Mouse (Mus musculus): ENCODE measurements around the gene Pnkp. TPM values are rescaled to one million over a fixed set of nuclear protein-coding genes. Genes with fewer than 3 reads are reported as not detected.

Gene Pnkp
- total RNA-seq (2021), result 35.2 and 45.1 TPM in 2 replicates
- long read RNA-seq, experiment 1, transcript Pnkp-201 (16 exons, 2,184 nt), result major isoform, 58 of 96 reads
- long read RNA-seq, experiment 1, transcript Pnkp-202 (15 exons, 1,550 nt), result minor isoform, 6 of 96 reads
- long read RNA-seq, experiment 1, transcript Pnkp-203 (17 exons, 1,770 nt), result minor isoform, 11 of 96 reads
- long read RNA-seq, experiment 1, partial matches to known transcripts, result 6 of 96 reads
- long read RNA-seq, experiment 1, other reads (novel, unspliced or antisense), result 15 of 96 reads
- long read RNA-seq, experiment 2, transcript Pnkp-203 (17 exons, 1,770 nt), result minor isoform, 7 of 56 reads
- long read RNA-seq, experiment 2, transcript Pnkp-201 (16 exons, 2,184 nt), result major isoform, 33 of 56 reads
- long read RNA-seq, experiment 2, partial matches to known transcripts, result 6 of 56 reads
- long read RNA-seq, experiment 2, other reads (novel, unspliced or antisense), result 9 of 56 reads

DNA sequence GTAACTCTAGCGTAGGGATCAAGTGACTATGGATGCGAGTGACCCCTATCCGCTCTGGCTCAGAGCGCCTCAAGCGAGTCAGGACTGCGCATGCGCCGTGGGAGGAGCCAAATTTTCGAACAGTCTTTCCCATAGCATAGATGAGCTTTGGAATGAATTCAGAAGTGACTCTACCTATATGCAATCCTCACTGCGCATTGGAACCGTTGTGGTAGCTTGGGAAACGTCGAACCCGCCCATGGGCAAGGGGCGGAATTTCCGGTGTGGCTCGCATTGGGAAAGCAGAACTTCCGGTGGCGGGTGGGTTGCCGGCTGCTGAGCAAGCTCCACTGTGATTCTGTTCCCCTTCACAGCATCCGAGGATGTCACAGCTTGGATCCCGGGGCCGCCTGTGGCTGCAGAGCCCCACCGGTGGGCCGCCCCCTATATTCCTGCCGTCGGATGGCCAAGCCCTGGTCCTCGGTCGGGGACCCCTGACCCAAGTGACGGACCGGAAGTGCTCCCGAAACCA, at the start of gene Pnkp:
TSS of gene Pnkp (plus strand) at position 98 of the 511 bp plus-strand sequence.
- DNase-seq, result peak; percentile 91

DNA sequence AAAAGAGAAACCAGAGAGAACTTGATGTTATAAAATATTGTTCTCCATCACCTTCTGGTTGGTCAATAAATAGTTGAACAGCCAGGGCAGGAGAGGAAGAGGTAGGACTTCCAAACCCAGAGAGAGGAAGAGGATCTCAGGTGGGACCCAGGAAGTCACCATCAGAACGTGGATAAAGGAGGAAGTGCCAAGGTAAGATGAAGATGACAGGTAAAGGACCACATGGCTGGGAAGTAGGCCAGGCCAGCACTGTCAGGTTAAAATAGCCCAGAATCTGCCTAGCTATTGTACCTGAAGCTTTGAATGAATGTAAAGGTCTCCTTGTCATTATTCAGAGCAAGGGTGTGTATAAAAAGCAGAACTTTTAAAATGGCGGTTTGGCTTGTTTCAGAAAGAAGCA, 48.0 kb upstream of the Pnkp start:
- no peak for DNase-seq

DNA sequence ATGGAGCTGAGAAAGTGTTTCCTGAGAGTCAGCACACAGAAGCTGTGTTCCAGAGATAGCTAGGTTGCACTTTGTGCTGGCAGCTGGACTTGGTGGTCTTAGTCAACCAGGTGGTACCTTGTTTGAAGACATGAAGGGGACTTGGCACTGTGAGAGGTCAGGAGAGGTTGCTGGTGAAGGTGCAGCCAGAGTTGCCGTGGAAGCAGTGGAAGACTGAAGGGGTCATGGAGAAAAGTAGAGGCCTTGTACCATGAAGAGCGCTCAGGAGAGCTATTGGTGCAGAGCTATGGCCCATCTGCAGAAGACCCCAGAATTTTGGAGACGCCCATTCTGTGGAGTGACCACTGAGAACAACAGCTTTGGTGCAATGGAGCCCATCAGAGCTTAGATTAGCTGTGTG, 47.5 kb upstream of the Pnkp start:
- DNase-seq, result no peak

DNA sequence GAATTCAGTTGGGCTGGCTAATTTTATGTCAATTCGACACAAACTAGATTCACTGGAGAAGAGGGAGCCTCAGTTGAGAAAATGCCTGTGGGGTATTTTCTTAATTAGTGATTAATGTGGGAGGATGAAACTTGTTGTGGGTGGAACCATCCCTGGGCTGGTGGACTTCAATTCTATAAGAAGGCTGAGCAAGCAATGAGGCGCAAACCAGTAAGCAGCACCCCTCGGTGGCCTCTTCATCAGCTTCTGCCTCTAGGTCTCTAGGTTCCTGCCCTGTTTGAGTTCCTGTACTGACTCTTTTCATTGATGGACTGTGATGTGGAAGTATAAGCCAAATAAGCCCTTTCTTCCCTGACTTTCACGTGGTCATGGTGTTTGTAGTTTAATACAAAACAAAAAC, 46.6 kb upstream of the Pnkp start:
- no peak for DNase-seq

DNA sequence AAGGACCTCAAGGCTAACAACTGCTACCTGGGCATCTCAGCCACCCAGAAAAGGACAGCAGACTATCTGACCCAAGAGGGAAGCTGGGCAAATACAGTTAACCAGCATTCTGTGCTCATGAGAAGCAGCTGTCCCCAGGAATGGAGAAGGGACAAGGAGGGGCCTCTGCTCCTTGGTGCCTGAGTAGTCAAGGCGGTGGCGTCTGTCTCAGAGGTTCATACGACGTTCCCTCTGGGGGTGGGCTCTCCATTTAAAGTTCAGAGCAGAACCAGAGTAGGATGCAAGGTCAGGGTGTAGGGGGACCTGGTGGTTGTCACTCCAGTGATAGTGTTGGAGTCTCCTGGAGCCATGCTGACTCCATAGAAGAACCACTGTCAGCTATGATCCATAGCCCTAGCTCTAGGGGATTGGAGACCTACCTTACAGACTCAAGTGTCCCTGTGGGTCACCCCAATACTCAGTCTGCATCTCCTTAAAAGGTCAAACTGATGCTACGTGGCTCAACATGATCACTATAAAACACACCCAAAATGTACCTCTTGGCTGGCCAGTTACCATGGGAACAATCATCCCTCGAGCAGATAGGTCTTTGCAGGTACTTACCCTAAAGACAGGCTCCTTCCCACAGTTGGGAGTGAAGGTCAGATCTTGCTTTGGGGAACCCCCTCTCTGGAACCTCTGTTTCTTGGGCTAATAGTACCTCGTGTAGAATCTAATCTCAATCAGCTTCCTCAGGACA, 46.0 kb upstream of the Pnkp start:
- DNase-seq, result no peak

DNA sequence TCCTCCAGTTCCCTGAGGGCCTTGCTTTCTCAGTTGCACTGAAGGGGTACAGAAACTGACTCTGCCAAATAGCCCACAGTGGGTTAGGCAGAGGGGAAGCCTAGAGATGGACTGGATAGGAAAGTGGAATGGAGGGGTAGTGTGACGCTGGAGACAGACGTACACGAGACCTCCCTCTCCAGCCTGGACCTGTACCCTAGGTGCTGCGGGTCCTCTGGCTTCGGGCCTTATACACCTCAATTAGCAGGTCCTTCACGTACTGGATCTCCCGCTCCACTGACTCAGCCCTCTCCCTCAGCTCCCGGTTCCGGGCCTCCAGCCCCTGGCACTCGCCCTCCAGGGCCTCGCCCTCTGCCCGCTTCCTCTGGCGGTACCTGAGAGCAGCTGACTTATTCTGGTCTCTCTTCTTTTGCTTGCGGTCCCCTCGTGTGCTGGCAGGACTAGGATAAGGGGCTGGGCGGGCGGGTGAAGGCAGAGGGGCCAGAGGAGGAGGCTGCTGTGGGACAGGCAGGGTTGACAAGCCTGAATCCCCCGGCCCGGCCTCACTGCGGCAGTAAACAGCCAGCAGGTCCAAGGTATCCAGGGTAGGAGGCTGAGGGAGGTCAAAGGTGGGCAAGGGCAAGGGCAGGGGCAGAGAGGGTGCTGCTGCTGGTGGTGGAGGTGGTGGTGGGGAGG, 44.2 kb upstream of the Pnkp start:
- DNase-seq, result no peak

DNA sequence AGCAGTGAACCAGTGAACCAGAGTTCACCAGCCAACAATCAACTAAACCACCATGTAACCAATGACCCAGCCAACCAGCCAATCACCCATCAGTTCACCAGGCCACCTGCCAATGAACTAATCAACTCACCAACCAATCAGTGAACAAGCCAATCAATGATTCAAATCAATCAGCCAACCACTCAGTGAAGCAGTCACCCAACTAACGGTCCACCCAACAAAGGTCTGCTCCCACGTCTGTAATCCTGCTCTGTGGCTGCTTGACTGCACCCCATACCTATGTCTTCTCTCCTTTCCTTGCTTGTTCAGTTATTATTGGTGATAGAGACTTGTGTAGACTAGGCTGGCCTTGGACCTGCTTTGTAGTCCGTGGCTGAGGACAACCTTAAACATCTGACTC, 43.0 kb upstream of the Pnkp start:
- DNase-seq, result no peak

DNA sequence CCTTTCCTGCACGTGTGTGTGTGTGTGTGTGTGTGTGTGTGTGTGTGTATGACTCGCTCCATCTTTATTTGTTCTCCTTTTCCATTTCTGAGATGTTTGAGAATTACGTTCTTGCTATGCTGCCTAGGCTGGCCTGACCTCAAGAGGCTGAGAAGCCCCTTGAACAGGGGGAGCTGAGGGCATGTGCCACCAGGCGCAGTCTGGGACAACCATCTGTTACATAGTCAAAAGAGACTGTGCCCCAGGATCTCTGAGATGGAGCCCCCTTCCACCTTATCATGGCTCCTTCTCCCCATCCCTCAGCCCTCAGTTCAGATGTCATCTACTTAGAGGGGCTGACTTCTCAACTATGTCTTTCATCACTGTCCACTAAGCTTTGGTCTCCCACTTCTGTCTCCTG, 42.5 kb upstream of the Pnkp start:
- DNase-seq, result no peak

DNA sequence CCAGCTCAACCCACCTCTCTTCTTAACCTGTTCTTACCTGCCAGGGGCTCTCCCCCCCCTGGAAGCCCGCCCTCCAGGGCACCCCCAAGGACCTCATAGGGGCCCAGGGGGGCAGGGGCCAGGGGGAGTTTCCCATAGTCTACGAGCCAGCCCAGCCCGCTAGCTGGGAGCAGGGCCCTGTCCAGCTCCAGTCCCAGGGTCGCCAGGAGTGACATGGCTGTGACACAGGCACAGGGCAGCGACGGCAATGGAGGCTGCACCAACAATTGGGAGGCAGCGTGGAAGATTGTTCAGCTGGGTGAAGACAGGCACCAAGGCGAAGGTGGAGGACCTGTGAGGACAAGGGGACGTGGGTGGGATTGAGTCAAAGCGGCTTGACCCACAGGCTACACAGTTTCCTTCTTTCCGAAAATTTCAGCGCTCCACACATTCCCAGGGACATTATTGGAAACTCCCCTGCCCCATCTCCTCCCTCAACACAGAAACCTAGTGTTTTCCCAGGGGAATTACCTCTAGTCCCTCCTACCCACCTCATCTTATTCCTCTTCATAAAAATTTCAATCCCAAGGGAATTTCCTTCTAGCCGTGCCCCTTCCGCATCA, 41.9 kb upstream of the Pnkp start:
- DNase-seq, result no peak

DNA sequence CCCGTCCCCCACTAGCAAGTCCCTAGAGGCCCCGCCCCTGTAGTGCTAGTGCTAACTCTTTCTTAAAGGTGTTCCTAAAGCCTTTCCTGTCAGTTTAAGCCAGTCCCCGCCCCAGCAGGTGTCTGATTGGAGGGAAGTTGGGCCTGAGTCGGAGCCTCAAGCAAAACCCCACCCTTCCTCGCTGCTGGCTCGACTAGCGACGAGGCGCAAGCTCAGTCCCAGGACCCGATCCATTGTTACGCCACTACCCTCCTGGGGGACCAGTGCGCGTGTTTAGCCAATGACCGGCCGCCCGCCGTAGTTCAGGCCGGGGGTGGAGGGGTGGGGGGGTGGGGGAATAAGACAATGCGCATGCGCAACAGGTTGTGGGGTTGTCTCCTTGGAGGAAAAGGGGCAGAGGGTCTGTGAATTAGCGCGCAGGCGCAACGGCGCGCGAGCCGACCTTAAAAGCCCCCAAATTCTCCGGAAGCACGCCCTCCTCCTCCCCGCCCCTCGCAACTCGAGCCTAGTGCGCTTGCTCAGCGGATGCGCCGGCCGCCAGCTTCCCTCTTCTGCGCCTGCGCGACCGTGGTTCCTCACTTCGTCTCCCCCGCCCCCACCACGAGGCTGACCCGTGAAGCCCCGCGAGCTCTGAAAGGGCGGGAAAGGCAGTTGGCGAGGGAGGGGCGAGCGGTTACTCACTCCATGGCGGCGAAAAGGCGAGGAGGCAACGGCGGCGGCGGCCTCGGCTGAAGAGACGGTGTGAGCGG, 41.0 kb upstream of the Pnkp start, which contains the start of the genes Nup62 and Il4i1:
TSS of gene Nup62 (plus strand) at position 368 of the 749 bp plus-strand sequence.
TSS of gene Il4i1 (plus strand) at position 667 of the 749 bp plus-strand sequence.
- peak; percentile 100 for DNase-seq

DNA sequence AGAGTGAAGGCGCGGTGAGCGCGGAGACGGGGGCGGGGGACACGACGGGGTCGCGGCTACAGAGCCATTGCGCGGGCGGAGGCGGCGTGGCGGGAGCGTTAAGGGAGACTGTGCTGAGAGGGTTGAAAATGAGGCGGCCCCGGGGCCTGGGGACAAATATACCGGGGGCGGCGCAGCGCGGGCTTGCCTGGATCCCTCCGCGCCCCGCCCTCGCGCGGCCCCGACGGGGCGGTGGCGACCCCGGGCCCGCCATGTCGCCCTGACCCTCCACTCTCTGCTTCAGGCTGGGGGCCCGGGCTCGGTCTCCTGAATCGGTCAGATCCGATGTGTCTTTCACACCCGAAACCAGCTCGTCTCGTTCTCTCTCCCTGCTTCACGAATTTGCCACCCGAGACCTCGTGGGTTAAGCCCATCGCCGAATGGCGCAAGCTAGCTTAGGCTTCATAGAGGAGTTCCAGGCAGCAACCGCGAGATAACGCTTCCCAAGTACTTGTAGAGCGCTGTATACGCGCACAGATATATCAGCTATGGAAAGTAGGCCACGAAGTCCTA, 40.4 kb upstream of the Pnkp start, which contains the start of gene Atf5:
TSS of gene Atf5 (minus strand) at position 189 of the 552 bp plus-strand sequence.
- peak; percentile 82 for DNase-seq

DNA sequence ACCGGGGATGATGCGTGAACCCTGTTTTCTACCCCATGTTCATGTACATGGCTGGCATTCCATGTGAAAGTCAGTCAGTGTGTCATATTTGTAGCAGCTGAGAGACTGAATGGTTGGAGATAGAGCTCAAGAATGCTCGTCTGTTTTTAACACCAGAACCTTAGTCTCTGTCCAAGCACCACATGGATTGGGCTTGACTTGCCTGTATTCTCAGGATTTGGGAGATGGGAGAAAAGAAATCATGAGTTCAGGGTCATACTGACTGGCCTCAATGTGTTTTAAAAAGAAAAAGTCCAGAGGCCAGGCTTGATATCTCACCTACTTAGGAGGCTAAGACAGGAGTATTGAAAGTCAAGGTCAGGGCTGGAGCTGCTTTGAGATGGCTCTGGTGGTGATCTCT, 39.5 kb upstream of the Pnkp start:
- DNase-seq, result peak; percentile 5

DNA sequence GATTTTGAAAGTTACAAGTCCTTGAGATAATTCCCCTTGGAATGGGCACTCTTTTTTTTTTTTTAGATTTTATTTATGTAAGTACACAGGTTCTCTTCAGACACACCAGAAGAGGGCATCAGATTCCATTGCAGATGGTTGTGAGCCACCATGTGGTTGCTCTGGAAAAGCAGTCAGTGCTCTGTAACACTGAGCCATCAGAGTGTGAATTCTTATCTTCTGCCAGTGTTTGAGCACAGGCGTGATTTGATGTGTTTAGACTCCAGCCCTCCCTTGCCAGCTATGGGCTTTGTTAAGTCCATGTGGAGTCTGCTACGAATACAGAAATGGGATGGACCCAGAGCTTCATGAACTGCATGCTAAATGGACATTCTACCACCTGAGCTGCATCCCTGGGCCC, 38.8 kb upstream of the Pnkp start:
- peak; percentile 13 for DNase-seq

DNA sequence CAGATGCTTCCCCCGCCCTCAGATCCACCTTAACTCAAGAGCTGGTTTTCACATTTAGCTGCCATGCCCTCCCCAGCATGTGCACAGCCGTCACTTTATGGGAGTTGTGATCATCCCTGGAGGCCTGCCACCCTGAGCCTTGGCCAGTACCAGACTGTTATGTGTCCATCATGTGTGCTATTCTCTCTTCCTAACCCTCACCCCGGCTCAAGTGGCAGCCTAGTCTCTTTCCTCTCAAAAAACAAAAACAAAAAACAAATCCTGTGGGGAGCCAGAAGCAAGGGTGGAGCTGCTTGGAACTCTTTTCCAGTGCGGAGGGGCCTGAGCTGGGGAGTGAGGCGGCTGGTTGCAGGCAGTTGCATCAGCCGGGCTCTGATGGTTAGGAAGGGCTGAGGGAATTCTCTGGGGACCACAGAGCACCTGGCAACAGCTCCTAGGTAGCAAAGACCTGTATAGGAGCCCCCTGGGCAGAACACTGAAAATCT, 38.1 kb upstream of the Pnkp start:
- DNase-seq, result peak; percentile 74

DNA sequence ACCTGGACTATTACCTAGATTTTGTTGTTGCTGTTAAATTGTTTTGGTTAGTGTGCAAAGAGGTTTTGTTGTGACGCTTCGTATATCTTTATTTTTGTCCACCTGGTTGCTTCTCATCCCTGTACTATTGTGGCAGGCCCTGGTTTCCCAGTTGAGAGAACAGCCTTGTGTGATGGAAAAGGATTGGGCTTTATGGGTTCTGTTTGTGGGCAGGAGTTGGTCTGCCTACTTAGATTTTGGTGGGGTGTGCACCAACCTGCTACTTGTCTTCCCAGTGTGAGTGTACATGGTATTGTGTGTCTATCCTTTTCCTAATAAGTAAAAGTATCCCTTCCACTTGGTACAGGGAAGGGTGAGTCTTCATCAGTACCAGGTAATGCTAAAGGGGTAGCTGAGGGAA, 37.5 kb upstream of the Pnkp start:
- peak; percentile 2 for DNase-seq

DNA sequence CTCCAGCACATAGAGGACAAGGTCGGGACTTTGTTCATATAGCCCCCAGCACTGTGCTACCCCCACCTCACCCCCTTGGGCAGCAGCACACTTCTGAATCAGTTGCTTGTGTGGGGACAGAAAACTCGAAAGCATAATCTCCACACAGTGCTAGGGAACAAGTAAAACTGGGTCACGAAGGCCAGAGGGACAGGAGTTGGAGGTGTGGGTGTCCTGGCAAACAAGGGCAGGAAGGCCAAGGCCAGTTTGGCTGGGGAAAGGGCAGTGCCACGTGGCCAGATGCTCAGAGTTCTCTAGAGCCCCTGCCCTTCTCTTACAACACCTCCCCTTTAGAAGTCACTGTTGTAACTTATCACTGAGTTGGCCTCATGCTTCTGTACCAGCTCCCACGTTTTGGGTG, 37.1 kb upstream of the Pnkp start:
- peak; percentile 69 for DNase-seq

DNA sequence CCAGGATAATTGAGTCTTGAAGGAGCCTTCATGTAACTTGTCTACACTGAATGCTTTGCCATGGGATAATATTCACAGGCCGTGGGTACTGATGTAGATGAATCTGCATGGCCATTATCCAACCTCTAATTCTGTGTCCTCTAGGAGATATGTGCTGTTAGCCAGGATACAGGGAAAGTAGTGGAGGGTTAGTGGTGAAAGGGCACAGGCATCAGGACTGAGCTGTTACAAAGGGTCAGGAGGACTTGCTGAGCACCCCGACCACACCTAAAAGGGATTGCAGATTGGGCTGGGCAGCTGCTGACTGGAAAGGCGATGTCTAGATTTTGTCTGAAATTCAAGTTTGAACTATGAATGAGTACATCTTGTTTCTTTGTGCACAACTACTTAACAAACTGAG, 36.4 kb upstream of the Pnkp start:
- DNase-seq, result no peak

DNA sequence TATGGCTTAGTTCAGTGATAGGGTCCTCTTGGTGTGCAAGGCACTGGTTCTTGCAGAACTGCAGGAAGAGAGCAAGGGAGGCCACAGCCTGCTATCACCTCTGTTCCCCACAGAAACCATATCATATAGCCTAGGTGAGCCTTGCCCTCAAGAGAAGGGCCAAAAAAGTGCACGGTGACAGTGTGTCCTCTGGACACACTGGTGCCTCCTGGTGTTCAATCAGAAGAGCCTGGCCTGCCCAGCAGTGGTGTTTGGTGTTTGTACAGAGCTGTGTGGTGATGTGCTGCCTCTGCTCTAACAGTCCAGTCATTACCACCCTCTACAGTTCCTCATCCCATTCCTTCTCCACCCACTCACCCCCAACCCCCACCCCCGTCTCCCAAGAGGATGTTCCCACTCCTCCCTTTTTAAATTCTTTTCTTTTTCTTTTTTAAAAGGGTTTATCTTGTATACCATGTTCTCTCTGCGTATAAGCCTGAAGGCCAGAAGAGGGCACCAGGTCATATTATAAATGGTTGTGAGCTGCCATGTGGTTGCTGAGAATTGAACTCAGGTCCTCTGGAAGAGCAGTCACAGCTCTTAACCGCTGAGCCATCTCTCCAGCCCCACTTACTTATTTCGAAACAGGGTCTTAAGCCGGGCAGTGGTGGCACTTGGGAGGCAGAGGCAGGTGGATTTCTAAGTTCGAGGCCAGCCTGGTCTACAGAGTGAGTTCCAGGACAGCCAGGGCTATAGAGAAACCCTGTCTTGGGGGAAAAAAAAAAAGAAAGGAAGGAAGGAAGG, 35.1 kb upstream of the Pnkp start:
- peak; percentile 5 for DNase-seq

DNA sequence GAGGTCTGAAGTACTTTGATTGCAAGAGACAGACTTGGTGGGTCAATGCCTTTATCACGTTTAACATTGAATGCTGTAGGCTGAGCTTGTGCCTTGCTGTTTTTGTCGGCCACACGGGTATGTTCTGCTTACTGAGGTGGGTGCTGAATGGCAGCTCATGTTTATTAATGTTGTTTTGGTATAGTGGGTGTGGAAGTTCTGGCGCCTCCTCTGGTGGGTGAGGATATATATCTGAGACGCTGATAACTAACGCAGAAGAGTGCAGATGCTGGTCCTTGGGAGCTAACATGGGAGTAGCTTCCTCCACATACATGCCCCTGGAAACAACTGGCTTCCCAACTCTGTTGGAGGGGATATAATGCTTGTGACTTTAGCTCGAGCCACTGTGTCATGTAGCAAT, 33.5 kb upstream of the Pnkp start:
- DNase-seq, result peak; percentile 3

DNA sequence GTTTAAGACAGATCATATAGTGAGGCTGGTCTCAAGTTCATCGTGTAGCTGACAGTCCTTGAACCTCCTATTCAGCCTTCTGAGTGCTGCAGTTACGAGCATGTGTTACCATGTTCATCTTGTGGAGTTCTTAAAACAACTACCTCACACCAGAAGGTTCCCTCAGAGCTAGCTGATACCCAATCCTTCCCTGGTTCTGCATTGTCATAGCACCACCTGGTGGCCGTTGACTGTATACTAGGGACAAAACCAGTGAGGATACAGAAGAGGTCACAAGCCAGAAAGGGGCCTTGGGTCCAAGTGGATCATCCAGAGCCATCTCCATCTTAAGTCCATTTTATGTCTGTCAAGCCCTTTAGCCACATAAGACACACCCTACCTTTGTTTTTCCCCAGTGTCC, 32.1 kb upstream of the Pnkp start:
- DNase-seq, result peak; percentile 89

Data from adrenal gland, postnatal 14 days (tissue).